Mouse (Mus musculus) activated CD4-positive, CD25-positive, alpha-beta regulatory T cell, adult 9 weeks (primary cell): ENCODE results near the gene Cyp2j12. TPM values are rescaled to one million over a fixed set of nuclear protein-coding genes. Genes with fewer than 3 reads are reported as not detected.

Experiments
- polyA plus RNA-seq: library from polyadenylated mRNA; unstranded; fragments of 100-300 nt; shearing (Covaris generic); gene quantifications from one replicate; pipeline ENCODE4 v1.2.1, GENCODE M21; 2017

Gene Cyp2j12
- polyA plus RNA-seq = not detected

GRCm38 (mm10) chr4:96140732-96141467, at the start of gene Cyp2j12:
Cyp2j12 (minus strand) TSS chr4:96141152.

DNA sequence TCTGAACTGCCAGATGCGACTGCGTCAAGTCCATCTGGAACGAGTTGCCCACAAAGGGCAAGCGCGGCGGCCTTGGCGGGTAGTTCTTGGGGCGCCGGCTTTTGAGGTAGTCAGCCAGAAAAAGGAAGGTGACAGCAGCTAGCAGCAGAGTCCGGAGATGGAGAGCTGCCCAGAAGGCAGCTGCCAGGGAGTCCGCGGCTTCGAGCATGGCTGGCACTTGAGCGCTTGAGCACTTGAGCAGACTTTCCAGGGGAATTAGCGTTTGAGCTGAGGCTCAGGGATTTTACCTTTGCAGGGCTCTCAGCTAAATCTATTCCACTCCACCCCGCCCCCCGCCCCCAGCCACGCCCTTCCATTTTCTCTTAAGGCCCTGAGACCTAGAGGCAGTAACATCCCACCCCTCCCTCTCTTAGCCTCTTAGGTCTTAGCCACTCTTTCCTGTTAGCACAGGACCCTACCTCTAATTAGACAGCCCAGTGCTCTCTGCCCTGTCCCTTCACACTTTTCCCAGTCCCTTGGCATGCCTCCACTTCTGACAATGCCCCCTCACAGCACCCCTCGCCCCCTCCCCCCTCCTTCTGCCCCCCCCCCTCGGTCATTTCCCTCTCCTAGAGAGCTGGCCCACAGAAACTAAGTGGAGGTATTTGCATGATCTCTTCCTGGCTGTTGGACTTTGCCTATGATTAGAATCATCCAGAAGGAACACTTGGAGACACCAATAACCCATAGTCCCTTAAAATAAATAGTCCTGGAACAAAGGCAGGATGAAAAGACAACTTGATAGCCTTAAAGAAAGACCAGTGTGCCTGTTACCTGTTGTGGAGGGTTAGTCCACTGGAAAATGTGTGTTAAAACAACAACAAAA, 63.5 kb downstream of the Cyp2j12 start, which contains the start of gene Cyp2j13:
Cyp2j13 (minus strand) TSS at position 286 of the 865 bp plus-strand sequence.

Other genes with a start within 250 kb of the Cyp2j12 start
- gene Hook1, start 173.9 kb downstream of the Cyp2j12 start, polyA plus RNA-seq = 5.1 TPM
- not detected for gene Cyp2j13, start 63.6 kb downstream of the Cyp2j12 start, polyA plus RNA-seq
- not detected for gene Cyp2j7, start 95.5 kb upstream of the Cyp2j12 start, polyA plus RNA-seq
- gene Cyp2j11, start 207.5 kb upstream of the Cyp2j12 start, polyA plus RNA-seq = not detected